Mouse (Mus musculus): ENCODE data around the gene Carm1. TPM values are rescaled to one million over a fixed set of nuclear protein-coding genes. Genes with fewer than 3 reads are reported as not detected.
A peak's percentile ranks its signal among the peaks of the same experiment; 100 is the strongest.

Carm1 gene
- polyA plus RNA-seq, 1 experiment from 2014 or later = 50.1 TPM

- Histone ChIP-seq H3K4me3 (ENCODE audit: low read depth, low read length) (no peak overlapping the region), H3K4me2 (replicated peaks; ENCODE audit: low read depth, low read length) (no peak overlapping the region), H3K36me3 (ENCODE audit: control insufficient read depth, insufficient read depth, low read length) (peaks cover 15% of the 10 kb centered on the region), H3K27me3 (ENCODE audit: control insufficient read depth, insufficient read depth, low read length) (no peaks in the 10 kb centered on the region), H3K9me3 (ENCODE audit: control insufficient read depth, low read length) (no peaks in the 10 kb centered on the region), H3K4me1 (replicated peaks; ENCODE audit: control insufficient read depth, insufficient read depth, low read length) (no peaks in the 10 kb centered on the region), H3K27ac (ENCODE audit: low read depth, low read length) (no peak overlapping the region), H3K9ac (ENCODE audit: low read depth, low read length) (no peak overlapping the region)
- WGBS = 94% methylated on average over 1 of the region's 1 CpGs
- no peak for ATAC-seq (ENCODE audit: low FRiP score)
- no peak for DNase-seq (ENCODE audit: low spot score)
These were observed 29.6 kb downstream of the Carm1 start for GRCm38 (mm10) chr9:21576286-21576685.

- Histone ChIP-seq H3K36me3 (ENCODE audit: control insufficient read depth, insufficient read depth, low read length) (peaks cover 14% of the 10 kb centered on the region), H3K9me3 (ENCODE audit: control insufficient read depth, low read length) (no peaks in the 10 kb centered on the region), H3K4me2 (replicated peaks; ENCODE audit: low read depth, low read length) (no peak overlapping the region), H3K9ac (ENCODE audit: low read depth, low read length) (no peak overlapping the region), H3K4me1 (replicated peaks; ENCODE audit: control insufficient read depth, insufficient read depth, low read length) (no peaks in the 10 kb centered on the region), H3K27ac (ENCODE audit: low read depth, low read length) (no peak overlapping the region), H3K4me3 (ENCODE audit: low read depth, low read length) (no peak overlapping the region), H3K27me3 (ENCODE audit: control insufficient read depth, insufficient read depth, low read length) (no peaks in the 10 kb centered on the region)
- DNase-seq (ENCODE audit: low spot score) = no peak
- no peak for ATAC-seq (ENCODE audit: low FRiP score)
- 80% methylated on average over 3 of the region's 3 CpGs for WGBS
These were observed 31.5 kb downstream of the Carm1 start for GRCm38 (mm10) chr9:21578226-21578625.

- ATAC-seq (ENCODE audit: low FRiP score) (no peak), DNase-seq (ENCODE audit: low spot score) (no peak)
- Histone ChIP-seq H3K27me3 (ENCODE audit: control insufficient read depth, insufficient read depth, low read length) (no peaks in the 10 kb centered on the region), H3K27ac (ENCODE audit: low read depth, low read length) (no peak overlapping the region), H3K4me2 (replicated peaks; ENCODE audit: low read depth, low read length) (no peak overlapping the region), H3K9me3 (ENCODE audit: control insufficient read depth, low read length) (no peaks in the 10 kb centered on the region), H3K9ac (ENCODE audit: low read depth, low read length) (no peak overlapping the region), H3K4me3 (ENCODE audit: low read depth, low read length) (no peak overlapping the region), H3K36me3 (ENCODE audit: control insufficient read depth, insufficient read depth, low read length) (peaks cover 27% of the 10 kb centered on the region), H3K4me1 (replicated peaks; ENCODE audit: control insufficient read depth, insufficient read depth, low read length) (no peaks in the 10 kb centered on the region)
- WGBS = 95% methylated on average over 1 of the region's 1 CpGs
These were observed 38.7 kb downstream of the Carm1 start for GRCm38 (mm10) chr9:21585401-21585800.

- H3K4me3 ChIP-seq (ENCODE audit: low read depth, low read length) = no peak overlapping the region
- peaks cover 27% of the 10 kb centered on the region for H3K36me3 ChIP-seq (ENCODE audit: control insufficient read depth, insufficient read depth, low read length)
- H3K27ac ChIP-seq (ENCODE audit: low read depth, low read length) = no peak overlapping the region
- H3K4me2 ChIP-seq (replicated peaks; ENCODE audit: low read depth, low read length) = no peak overlapping the region
- H3K9ac ChIP-seq (ENCODE audit: low read depth, low read length) = no peak overlapping the region
- H3K9me3 ChIP-seq (ENCODE audit: control insufficient read depth, low read length) = no peaks in the 10 kb centered on the region
- H3K4me1 ChIP-seq (replicated peaks; ENCODE audit: control insufficient read depth, insufficient read depth, low read length) = no peaks in the 10 kb centered on the region; the same call in 1 of the 2 replicates
- no peak for DNase-seq (ENCODE audit: low spot score)
- ATAC-seq (ENCODE audit: low FRiP score) = no peak
- H3K27me3 ChIP-seq (ENCODE audit: control insufficient read depth, insufficient read depth, low read length) = no peaks in the 10 kb centered on the region
- WGBS = 85% methylated on average over 23 of the region's 23 CpGs
These were observed 41.1 kb downstream of the Carm1 start for GRCm38 (mm10) chr9:21587678-21588349.

- Histone ChIP-seq H3K36me3 (ENCODE audit: control insufficient read depth, insufficient read depth, low read length) (peaks cover 25% of the 10 kb centered on the region), H3K4me3 (ENCODE audit: low read depth, low read length) (no peak overlapping the region), H3K27me3 (ENCODE audit: control insufficient read depth, insufficient read depth, low read length) (no peaks in the 10 kb centered on the region), H3K4me2 (replicated peaks; ENCODE audit: low read depth, low read length) (no peak overlapping the region), H3K9ac (ENCODE audit: low read depth, low read length) (no peak overlapping the region), H3K9me3 (ENCODE audit: control insufficient read depth, low read length) (no peaks in the 10 kb centered on the region), H3K4me1 (replicated peaks; ENCODE audit: control insufficient read depth, insufficient read depth, low read length) (no peaks in the 10 kb centered on the region; the same call in 1 of the 2 replicates), H3K27ac (ENCODE audit: low read depth, low read length) (no peak overlapping the region)
- no peak for ATAC-seq (ENCODE audit: low FRiP score)
- DNase-seq (ENCODE audit: low spot score) = no peak
- WGBS = 91% methylated on average over 8 of the region's 8 CpGs
These were observed 41.7 kb downstream of the Carm1 start for GRCm38 (mm10) chr9:21588350-21588749.

GRCm38 (mm10) chr9:21589538-21589937 lies 42.8 kb downstream of the Carm1 start:
- Histone ChIP-seq H3K9me3 (ENCODE audit: control insufficient read depth, low read length) (no peaks in the 10 kb centered on the region), H3K27me3 (ENCODE audit: control insufficient read depth, insufficient read depth, low read length) (no peaks in the 10 kb centered on the region), H3K4me3 (ENCODE audit: low read depth, low read length) (no peak overlapping the region), H3K4me1 (replicated peaks; ENCODE audit: control insufficient read depth, insufficient read depth, low read length) (peaks cover 5% of the 10 kb centered on the region), H3K4me2 (replicated peaks; ENCODE audit: low read depth, low read length) (no peak overlapping the region), H3K9ac (ENCODE audit: low read depth, low read length) (no peak overlapping the region), H3K36me3 (ENCODE audit: control insufficient read depth, insufficient read depth, low read length) (peaks cover 20% of the 10 kb centered on the region), H3K27ac (ENCODE audit: low read depth, low read length) (no peak overlapping the region)
- 91% methylated on average over 5 of the region's 5 CpGs for WGBS
- no peak for ATAC-seq (ENCODE audit: low FRiP score)
- no peak for DNase-seq (ENCODE audit: low spot score)

GRCm38 (mm10) chr9:21591127-21591830 lies 44.6 kb downstream of the Carm1 start:
- no peak overlapping the region for H3K4me2 ChIP-seq (replicated peaks; ENCODE audit: low read depth, low read length)
- ATAC-seq (ENCODE audit: low FRiP score) (no peak), DNase-seq (ENCODE audit: low spot score) (no peak)
- H3K36me3 ChIP-seq (ENCODE audit: control insufficient read depth, insufficient read depth, low read length) = peaks cover 17% of the 10 kb centered on the region
- no peak overlapping the region for H3K27ac ChIP-seq (ENCODE audit: low read depth, low read length)
- H3K4me3 ChIP-seq (ENCODE audit: low read depth, low read length) = no peak overlapping the region; the same call in 1 of the 2 replicates
- H3K9me3 ChIP-seq (ENCODE audit: control insufficient read depth, low read length) = no peaks in the 10 kb centered on the region
- peaks cover 5% of the 10 kb centered on the region for H3K4me1 ChIP-seq (replicated peaks; ENCODE audit: control insufficient read depth, insufficient read depth, low read length)
- H3K27me3 ChIP-seq (ENCODE audit: control insufficient read depth, insufficient read depth, low read length) = no peaks in the 10 kb centered on the region
- H3K9ac ChIP-seq (ENCODE audit: low read depth, low read length) = no peak overlapping the region
- 87% methylated on average over 6 of the region's 6 CpGs for WGBS

GRCm38 (mm10) chr9:21591831-21592702 lies 45.4 kb downstream of the Carm1 start:
- no peak for DNase-seq (ENCODE audit: low spot score)
- Histone ChIP-seq H3K4me2 (replicated peaks; ENCODE audit: low read depth, low read length) (peak overlapping the region; percentile 94), H3K4me1 (replicated peaks; ENCODE audit: control insufficient read depth, insufficient read depth, low read length) (peaks cover 5% of the 10 kb centered on the region), H3K27me3 (ENCODE audit: control insufficient read depth, insufficient read depth, low read length) (no peaks in the 10 kb centered on the region), H3K9me3 (ENCODE audit: control insufficient read depth, low read length) (no peaks in the 10 kb centered on the region), H3K9ac (ENCODE audit: low read depth, low read length) (peak overlapping the region; percentile 56), H3K36me3 (ENCODE audit: control insufficient read depth, insufficient read depth, low read length) (peaks cover 9% of the 10 kb centered on the region), H3K4me3 (ENCODE audit: low read depth, low read length) (peak overlapping the region; percentile 97), H3K27ac (ENCODE audit: low read depth, low read length) (0 out of 2 replicates have a peak overlapping the region, but pooled peaks have one; percentile 44)
- ATAC-seq (ENCODE audit: low FRiP score) = peak; percentile 74; the same call in 1 of the 2 replicates
- WGBS = 23% methylated on average over 17 of the region's 17 CpGs
